Mouse (Mus musculus): ENCODE data around the gene Arap1.

GRCm38 (mm10) chr7:101327263-101327662 lies 20.6 kb upstream of the Arap1 start:
- TF ChIP-seq GATA1 (IDR thresholded peaks at IDR 0.05; ENCODE audit: borderline replicate concordance, low read length) (no peak), FLI1 (IDR thresholded peaks at IDR 0.05; ENCODE audit: low read length) (no peak)

Measured in megakaryocyte, embryonic 14.5 days (primary cell).